In genomic region chr9:108138118-108138517, GRCm38 (mm10) we compare ENCODE assay signal across 15 mouse cellular contexts. TPM values are rescaled to one million over a fixed set of nuclear protein-coding genes. Genes with fewer than 3 reads are reported as not detected.
"Had no signal": no experiment of that assay in that cellular context is flagged by ENCODE, and none has a peak within 500 bp of the region (broad histone marks: within the 10 kb centered on the region; RNA-seq: fewer than 3 reads in every experiment).

No protein-coding gene starts in this region.

- H3K4me2 ChIP-seq: neural tube, embryonic 12.5 days had no signal

- H3K27ac ChIP-seq: liver, embryonic 14.5 days; neural tube, embryonic 12.5 days had no signal

- DNase-seq: kidney, adult 8-10 months; kidney, postnatal 25 days; liver; lung, adult 18-20 months; midbrain, embryonic 14.5 days; retina, postnatal 1 day; right cerebral cortex, postnatal 4 days; spleen, adult 18-20 months; thymus, adult 2 months; thymus, postnatal 25 days had no signal

- H3K9ac ChIP-seq: liver, embryonic 14.5 days; neural tube, embryonic 12.5 days had no signal

- H3K27me3 ChIP-seq: neural tube, embryonic 12.5 days had no signal

- H3K4me3 ChIP-seq: neural tube, embryonic 12.5 days had no signal

- H3K9me3 ChIP-seq: neural tube, embryonic 12.5 days had no signal

RNA-seq across cellular contexts. Expression of gene Mst1, which starts 57.9 kb away (rescaled TPM):
- total RNA-seq: layer of hippocampus, postnatal 10 days; left cerebral cortex, postnatal 14 days; neutrophil, adult 5-6 weeks had no signal
- polyA plus RNA-seq: midbrain, embryonic 14.5 days had no signal
